Mouse (Mus musculus) E14TG2a.4 (cell line): ENCODE data around the gene Zbtb3.
A peak's percentile ranks its signal among the peaks of the same experiment; 100 is the strongest.

ENCODE experiments used
- H3K27me3 ChIP-seq: 2 replicates; pipeline ENCODE4 v1.6.1; 2014; ENCODE audit warnings: low read length, control low read depth; ENCODE audit not compliant: insufficient read depth
- H3K36me3 ChIP-seq: 2 replicates; pipeline ENCODE4 v1.6.1; 2014; ENCODE audit warnings: low read length, control low read depth; ENCODE audit not compliant: insufficient read depth
- H3K4me1 ChIP-seq: replicated peaks from 2 replicates; pipeline ENCODE4 v1.6.1; 2014; ENCODE audit warnings: low read depth, low read length, control low read depth
- H3K4me3 ChIP-seq: replicated peaks from 2 replicates; pipeline ENCODE4 v1.5.1; 2014; ENCODE audit warnings: mild to moderate bottlenecking, low read length
- H3K9me3 ChIP-seq: 2 replicates; pipeline ENCODE4 v1.6.1; 2014; ENCODE audit warnings: low read length, control low read depth
- CTCF ChIP-seq: conservative IDR thresholded peaks from 2 replicates; pipeline ENCODE4 v1.5.1; 2014; ENCODE audit warnings: low read length
- NANOG ChIP-seq: IDR thresholded peaks from 2 replicates; pipeline ENCODE4 v1.6.1; 2014; ENCODE audit warnings: borderline replicate concordance, low read length, mixed read lengths
- POU5F1 ChIP-seq: IDR thresholded peaks from 2 replicates; pipeline ENCODE4 v1.6.1; 2014; ENCODE audit warnings: low read length, borderline replicate concordance

The Zbtb3 gene

DNA sequence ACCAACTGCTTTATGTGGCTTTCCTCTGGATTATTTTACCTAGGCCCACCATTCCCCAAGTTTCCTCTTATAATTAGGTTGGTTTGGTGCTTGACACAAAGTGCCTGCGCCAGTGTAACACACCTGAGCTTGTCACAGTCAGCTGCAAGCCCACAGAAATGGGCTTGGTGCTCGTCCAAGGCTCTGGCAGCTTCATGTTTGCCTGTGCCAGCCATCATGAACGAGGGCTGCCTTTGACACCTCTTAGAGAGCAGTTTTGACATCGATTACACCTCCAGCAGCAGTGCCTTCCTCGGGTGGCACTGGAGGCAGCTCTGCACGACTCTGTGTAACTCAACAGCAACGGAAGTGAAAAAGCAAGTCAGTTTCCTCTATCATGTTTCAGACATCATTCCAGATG lies 12.2 kb upstream of the Zbtb3 start:
- Histone ChIP-seq H3K27me3 (no peaks in the 10 kb centered on the region), H3K4me3 (no peak overlapping the region), H3K9me3 (no peaks in the 10 kb centered on the region), H3K36me3 (peaks cover 41% of the 10 kb centered on the region), H3K4me1 (peaks cover 55% of the 10 kb centered on the region)
- no peak for TF ChIP-seq CTCF
- no peak for TF ChIP-seq NANOG
- no peak for TF ChIP-seq POU5F1

DNA sequence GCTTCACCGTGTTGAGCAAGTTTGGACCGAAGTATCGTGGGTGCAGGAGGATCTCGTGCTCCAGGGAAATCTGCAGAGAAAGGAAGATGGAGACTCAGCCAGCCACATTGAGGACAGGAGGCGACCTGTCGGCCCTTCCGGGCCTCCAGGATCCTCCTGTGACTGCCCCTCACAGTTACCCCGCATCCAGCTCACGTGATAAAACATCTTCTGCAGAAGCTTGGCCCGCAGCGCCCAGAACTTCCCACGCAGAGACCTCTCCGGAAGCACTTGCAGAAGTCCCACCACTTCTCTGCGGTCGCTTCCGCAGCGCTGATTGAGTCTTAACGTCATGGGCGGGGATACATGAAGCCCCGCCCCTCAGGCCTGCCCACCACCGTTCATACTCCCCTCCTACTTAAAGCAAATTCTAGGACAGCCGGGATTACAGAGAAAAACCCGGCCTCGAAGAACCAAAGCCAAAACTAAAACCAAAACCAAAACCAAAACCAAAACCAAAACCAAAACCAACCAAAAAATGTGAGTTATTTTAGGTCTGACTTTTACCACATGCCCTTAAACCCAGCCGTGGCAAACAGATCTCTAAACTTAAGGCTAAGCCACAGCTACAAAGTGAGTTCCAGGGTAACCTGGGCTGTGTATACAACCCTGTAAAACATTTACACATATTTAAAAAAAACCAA lies 4.0 kb upstream of the Zbtb3 start, which contains the start of gene Polr2g:
Polr2g (minus strand) TSS at position 314 of the 683 bp plus-strand sequence.
- peak within 1 kb of the TSS; percentile 88 for H3K4me3 ChIP-seq
- no peaks in the 10 kb centered on the region for H3K27me3 ChIP-seq
- peaks cover 42% of the 10 kb centered on the region for H3K4me1 ChIP-seq
- TF ChIP-seq CTCF (no peak), NANOG (no peak), POU5F1 (no peak)
- peaks cover 40% of the 10 kb centered on the region for H3K36me3 ChIP-seq
- no peaks in the 10 kb centered on the region for H3K9me3 ChIP-seq

DNA sequence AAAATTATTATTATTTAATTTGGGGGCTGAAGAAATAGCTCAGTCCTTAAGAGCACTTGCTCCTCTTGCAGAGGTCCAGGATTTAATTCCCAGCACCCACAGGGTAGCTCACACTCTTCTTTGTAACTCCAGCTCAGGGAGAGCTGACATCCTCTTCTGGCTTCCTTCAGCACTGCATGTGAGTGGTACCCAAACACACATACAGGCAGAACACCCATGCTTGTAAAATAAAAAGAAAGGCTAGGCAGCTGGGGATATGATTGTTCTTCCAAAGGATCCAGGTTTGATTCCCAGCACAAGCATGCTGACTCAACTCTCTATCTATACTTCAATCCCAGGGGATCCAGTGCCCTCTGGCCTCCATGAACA lies 3.4 kb upstream of the Zbtb3 start:
- TF ChIP-seq POU5F1, result no peak
- TF ChIP-seq CTCF, result no peak
- TF ChIP-seq NANOG, result no peak
- peaks cover 44% of the 10 kb centered on the region for H3K4me1 ChIP-seq
- peaks cover 40% of the 10 kb centered on the region for H3K36me3 ChIP-seq
- no peaks in the 10 kb centered on the region for H3K9me3 ChIP-seq
- no peaks in the 10 kb centered on the region for H3K27me3 ChIP-seq
- peak overlapping the region; percentile 88 for H3K4me3 ChIP-seq

DNA sequence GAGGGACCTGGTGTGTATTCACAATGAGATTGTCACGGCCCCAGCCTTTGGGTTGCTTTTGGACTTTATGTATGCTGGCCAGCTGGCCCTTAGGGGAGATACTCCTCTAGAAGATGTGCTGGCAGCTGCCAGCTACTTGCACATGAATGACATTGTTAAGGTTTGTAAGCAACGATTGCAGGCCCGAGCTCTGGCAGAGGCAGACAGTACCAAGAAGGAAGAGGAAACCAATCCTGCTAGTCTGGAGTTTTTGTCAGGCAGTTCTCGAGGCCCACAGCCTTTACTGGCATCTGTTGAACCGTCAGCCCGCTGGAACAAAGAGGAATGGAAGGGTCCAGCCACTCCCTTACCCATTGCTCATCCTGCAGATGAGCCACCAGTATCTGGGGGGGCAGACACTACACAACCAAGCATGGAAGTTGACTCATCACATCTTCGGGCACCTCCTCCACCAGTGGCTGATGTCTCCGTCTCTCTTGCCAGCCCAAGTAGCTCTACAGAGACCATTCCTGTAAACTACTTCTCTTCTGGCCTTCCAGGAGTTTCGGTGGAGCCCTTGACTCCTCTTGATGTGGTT lies 937 bp downstream of the Zbtb3 start:
- no peaks in the 10 kb centered on the region for H3K27me3 ChIP-seq
- TF ChIP-seq POU5F1 (no peak), CTCF (no peak)

DNA sequence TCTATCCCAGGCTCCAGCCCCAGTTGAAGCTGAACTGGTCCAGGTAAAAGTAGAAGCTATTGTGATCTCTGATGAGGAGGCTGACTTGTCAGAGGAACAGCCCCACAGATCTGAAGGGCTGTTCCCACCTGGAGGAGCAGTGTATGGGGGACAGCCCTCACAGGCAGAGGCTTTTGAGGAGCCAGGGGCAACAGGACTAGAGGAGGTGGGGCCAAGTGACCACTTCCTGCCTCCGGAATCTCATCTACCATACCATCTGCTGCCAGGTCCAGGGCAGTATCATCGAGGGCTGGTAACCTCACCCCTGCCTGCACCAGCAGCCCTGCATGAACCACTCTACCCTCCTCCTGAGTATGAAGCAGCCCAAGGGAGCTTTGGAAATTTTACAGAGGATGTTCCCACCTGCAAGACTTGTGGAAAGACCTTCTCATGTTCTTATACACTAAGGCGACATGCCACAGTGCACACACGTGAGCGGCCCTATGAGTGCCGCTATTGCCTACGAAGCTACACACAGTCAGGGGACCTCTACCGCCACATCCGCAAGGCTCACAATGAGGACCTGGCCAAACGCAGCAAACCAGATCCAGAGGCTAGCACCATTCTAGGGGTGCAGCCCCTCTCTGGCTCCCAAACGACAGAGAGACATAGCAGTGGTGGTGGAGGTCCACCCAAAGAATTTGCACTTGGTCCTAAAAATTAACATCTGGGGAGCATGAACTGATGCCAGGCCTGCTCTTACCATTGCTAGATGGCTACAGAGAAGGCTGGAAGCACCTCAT lies 1.7 kb downstream of the Zbtb3 start:
- no peaks in the 10 kb centered on the region for H3K27me3 ChIP-seq
- H3K4me3 ChIP-seq, result peak overlapping the region; percentile 92; the same call in 1 of the 2 replicates
- H3K9me3 ChIP-seq, result no peaks in the 10 kb centered on the region
- peaks cover 61% of the 10 kb centered on the region for H3K4me1 ChIP-seq
- peaks cover 59% of the 10 kb centered on the region for H3K36me3 ChIP-seq
- no peak for TF ChIP-seq CTCF
- no peak for TF ChIP-seq NANOG
- TF ChIP-seq POU5F1, result no peak

More for the DNA sequence above, 937 bp downstream of the Zbtb3 start:
- Histone ChIP-seq H3K4me1 (peaks cover 62% of the 10 kb centered on the region), H3K4me3 (peak overlapping the region; percentile 92), H3K9me3 (no peaks in the 10 kb centered on the region), H3K36me3 (peaks cover 51% of the 10 kb centered on the region)

DNA sequence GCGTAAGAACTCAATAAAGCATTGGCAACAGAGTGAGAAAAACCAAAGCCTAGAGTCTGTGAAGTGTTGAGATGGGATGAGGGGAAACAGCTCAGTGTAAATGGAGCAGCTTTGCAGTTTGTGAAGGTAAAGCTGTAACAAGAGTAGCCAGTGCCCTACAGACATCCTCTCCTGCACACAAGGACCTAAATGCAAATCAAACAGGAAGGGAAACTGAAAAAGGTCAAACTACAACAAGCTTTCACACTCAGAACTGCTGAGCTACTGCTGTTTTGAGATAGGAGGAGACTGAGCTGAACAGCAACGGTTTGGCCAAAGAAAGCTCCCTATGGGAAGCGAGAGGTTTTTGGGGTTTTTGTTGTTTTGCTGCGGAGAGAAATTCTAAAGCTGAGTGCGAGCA lies 4.5 kb downstream of the Zbtb3 start:
- peaks cover 54% of the 10 kb centered on the region for H3K4me1 ChIP-seq
- H3K36me3 ChIP-seq, result peaks cover 86% of the 10 kb centered on the region
- H3K27me3 ChIP-seq, result no peaks in the 10 kb centered on the region
- H3K9me3 ChIP-seq, result no peaks in the 10 kb centered on the region
- no peak for TF ChIP-seq POU5F1
- no peak for TF ChIP-seq NANOG
- TF ChIP-seq CTCF, result no peak
- H3K4me3 ChIP-seq, result 0 out of 2 replicates have a peak overlapping the region, but pooled peaks have one; percentile 17

DNA sequence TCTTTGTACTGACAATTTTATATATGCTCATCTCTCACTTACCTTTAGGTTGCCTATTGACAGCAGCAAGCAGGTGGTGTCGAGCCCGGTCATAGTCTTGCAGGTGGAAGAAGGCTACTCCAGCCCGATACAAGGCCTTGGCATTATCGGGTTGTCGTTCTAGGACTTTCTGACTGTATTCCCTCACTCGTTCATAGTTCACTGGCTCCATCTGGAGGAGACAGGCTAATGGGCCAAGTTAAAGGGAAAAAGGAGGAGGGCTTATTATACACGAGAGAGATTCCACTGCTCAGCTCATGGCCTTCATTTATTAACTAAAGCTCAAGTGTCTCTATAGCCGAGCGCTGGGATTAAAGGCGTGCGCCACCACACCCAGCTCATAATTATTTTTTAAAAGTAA lies 13.5 kb downstream of the Zbtb3 start:
- TF ChIP-seq POU5F1, result no peak
- no peak for TF ChIP-seq CTCF
- TF ChIP-seq NANOG, result no peak
- H3K9me3 ChIP-seq, result no peaks in the 10 kb centered on the region
- H3K4me3 ChIP-seq, result no peak overlapping the region
- no peaks in the 10 kb centered on the region for H3K27me3 ChIP-seq
- H3K36me3 ChIP-seq, result peaks cover 75% of the 10 kb centered on the region
- peaks cover 36% of the 10 kb centered on the region for H3K4me1 ChIP-seq

DNA sequence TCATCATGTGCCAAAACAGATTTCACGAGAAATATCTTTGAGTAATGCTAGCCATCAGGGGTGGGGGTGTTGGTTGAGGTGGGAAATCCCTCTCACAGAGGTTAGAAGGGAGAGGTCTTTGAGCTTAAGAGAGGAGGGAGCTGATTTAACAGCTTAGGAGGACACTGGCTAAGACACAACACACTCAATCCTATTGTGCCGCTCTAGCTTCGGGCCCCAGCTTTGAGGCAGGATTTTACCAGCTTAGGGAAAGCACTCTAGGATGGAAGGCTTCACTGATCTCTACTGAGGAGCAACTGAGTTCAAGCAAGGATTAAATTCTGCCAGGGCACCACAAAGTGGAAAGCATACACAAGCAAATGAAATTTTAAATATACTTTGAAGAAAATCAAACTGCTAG lies 14.6 kb downstream of the Zbtb3 start:
- Histone ChIP-seq H3K4me1 (peaks cover 48% of the 10 kb centered on the region), H3K9me3 (no peaks in the 10 kb centered on the region)

More for the DNA sequence above, 14.6 kb downstream of the Zbtb3 start:
- no peak for TF ChIP-seq CTCF
- no peak for TF ChIP-seq POU5F1
- no peak for TF ChIP-seq NANOG
- peaks cover 76% of the 10 kb centered on the region for H3K36me3 ChIP-seq
- no peak overlapping the region for H3K4me3 ChIP-seq
- H3K27me3 ChIP-seq, result no peaks in the 10 kb centered on the region
